Mouse (Mus musculus): ENCODE data around the gene Chst1.

- TF ChIP-seq CTCF (IDR thresholded peaks at IDR 0.05; ENCODE audit: control insufficient read depth, insufficient read depth, low read length) (no peak), POLR2A (IDR thresholded peaks at IDR 0.05; ENCODE audit: borderline replicate concordance, control insufficient read depth, low read depth, low read length) (no peak)
Observed at GRCm38 (mm10) chr2:92627633-92628032, 28.1 kb downstream of the Chst1 start.

Data from bone marrow, adult 2 months (tissue).